ENCODE assay signal across 9 mouse cellular contexts in the genomic region with DNA sequence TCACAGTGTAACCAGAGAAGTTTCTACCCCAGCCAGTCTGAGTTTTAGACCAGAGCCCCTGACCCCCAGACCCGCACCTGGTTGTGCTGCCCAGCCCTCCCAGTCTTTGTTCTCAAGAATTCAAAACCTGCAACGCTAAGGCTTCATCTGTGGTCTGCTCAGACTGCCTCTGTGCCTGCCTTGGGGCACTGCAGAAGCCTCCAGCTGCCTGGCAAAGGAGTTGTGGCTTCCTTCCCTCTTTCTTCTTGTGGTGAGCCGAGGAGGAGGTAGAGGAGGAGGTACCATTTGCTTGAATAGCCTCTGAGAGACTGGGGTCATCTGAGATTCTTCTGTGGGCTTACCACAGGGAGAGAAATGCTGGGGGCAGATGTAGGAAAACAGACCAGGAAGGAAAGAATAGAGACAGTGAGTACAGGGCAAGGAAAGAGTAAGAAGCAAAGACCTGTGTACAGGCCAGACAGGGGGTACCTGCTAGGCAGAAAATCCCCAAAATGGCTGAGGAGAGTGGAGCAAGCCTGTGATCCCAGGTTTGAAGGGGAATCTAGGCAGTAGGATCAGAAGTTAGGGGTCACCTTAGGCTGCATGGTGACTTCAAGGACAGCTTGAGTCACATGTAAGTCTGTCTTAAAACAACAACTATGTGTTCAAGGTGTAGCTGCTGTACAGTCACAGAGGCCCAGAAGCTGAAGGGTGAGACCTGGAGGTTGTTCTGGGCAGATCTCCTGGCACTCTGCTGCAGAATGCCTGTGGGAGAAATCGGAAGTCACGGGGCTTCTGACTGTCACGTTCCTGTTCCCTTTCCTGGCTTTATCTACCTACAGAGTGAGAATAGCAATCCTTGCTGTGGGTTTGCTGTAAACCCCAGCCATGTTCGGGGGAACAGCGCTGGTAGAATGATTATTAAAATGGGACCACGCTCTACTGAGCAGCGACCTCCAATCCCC.
DNase-seq lines count a peak whose midpoint lies in the region; ATAC-seq and TF ChIP-seq lines count a peak whose summit lies in the region.
"Had no signal": no experiment of that assay in that cellular context is flagged by ENCODE, and none has a peak within 500 bp of the region (broad histone marks: within the 10 kb centered on the region; RNA-seq: fewer than 3 reads in every experiment).

No protein-coding gene starts in this region.

- H3K4me2 ChIP-seq in forebrain, postnatal 0 days (ENCODE audit: low read depth) = no peak overlapping the region

- no peak for ATAC-seq in forebrain, postnatal 0 days
- peak; percentile 39 for ATAC-seq in megakaryocyte progenitor cell, adult 5-6 weeks (replicated peaks; ENCODE audit: poor library complexity)
- ATAC-seq in frontal cortex, adult (ENCODE audit: low TSS enrichment) = no peak

- H3K36me3 ChIP-seq in forebrain, embryonic 10.5 days (replicated peaks) = no peaks in the 10 kb centered on the region; the same call in 1 of the 2 replicates
- H3K36me3 ChIP-seq in forebrain, postnatal 0 days (ENCODE audit: insufficient read depth) = no peaks in the 10 kb centered on the region
- no peaks in the 10 kb centered on the region for H3K36me3 ChIP-seq in embryonic facial prominence, embryonic 10.5 days (replicated peaks)

- H3K9me3 ChIP-seq in forebrain, embryonic 10.5 days = no peaks in the 10 kb centered on the region
- no peaks in the 10 kb centered on the region for H3K9me3 ChIP-seq in forebrain, postnatal 0 days (ENCODE audit: low read length)
- no peaks in the 10 kb centered on the region for H3K9me3 ChIP-seq in embryonic facial prominence, embryonic 10.5 days

- 56% methylated on average over 10 of the region's 10 CpGs for WGBS in forebrain, embryonic 10.5 days
- 40% methylated on average over 10 of the region's 10 CpGs for WGBS in forebrain, postnatal 0 days
- WGBS in embryonic facial prominence, embryonic 10.5 days = 62% methylated on average over 10 of the region's 10 CpGs

- intact Hi-C loops in heart, postnatal 10 days (cut with DNase I) = no loop called here
- intact Hi-C loops in left cerebral cortex, postnatal 10 days (cut with DNase I) = loop anchor here (5.0 kb wide), 1 partner anchor 349 kb away; no protein-coding TSS in a partner anchor

- TF ChIP-seq CTCF in forebrain, postnatal 0 days (IDR thresholded peaks at IDR 0.05; ENCODE audit: low read depth) = no peak

- H3K27me3 ChIP-seq in forebrain, embryonic 10.5 days (ENCODE audit: poor library complexity, severe bottlenecking) = peaks cover 71% of the 10 kb centered on the region
- H3K27me3 ChIP-seq in forebrain, postnatal 0 days (ENCODE audit: insufficient read depth, low read length) = no peaks in the 10 kb centered on the region
- H3K27me3 ChIP-seq in embryonic facial prominence, embryonic 10.5 days (replicated peaks; ENCODE audit: low read depth, poor library complexity, severe bottlenecking) = peaks cover 30% of the 10 kb centered on the region

- H3K4me1 ChIP-seq in forebrain, embryonic 10.5 days = peaks cover 70% of the 10 kb centered on the region
- H3K4me1 ChIP-seq in forebrain, postnatal 0 days (ENCODE audit: insufficient read depth) = peaks cover 5% of the 10 kb centered on the region; the same call in 1 of the 2 replicates
- peaks cover 51% of the 10 kb centered on the region for H3K4me1 ChIP-seq in embryonic facial prominence, embryonic 10.5 days

- DNase-seq in forebrain, embryonic 10.5 days (ENCODE audit: extremely low spot score, low spot score) = no peak
- DNase-seq in forebrain, postnatal 0 days = no peak
- no peak for DNase-seq in embryonic facial prominence, embryonic 10.5 days (ENCODE audit: low spot score)
- peak; percentile 57 to 61 for DNase-seq in heart, postnatal 10 days
- no peak for DNase-seq in frontal cortex, postnatal 25 days (ENCODE audit: low spot score in 2 of 2)
- no peak for DNase-seq in left cerebral cortex, postnatal 10 days (ENCODE audit: extremely low spot score in 1 of 2, low spot score in 2 of 2)
- DNase-seq: liver had no signal

- H3K27ac ChIP-seq in forebrain, embryonic 10.5 days = peak overlapping the region; percentile 81
- H3K27ac ChIP-seq in forebrain, postnatal 0 days (ENCODE audit: low read depth, low read length) = no peak overlapping the region
- peak overlapping the region; percentile 49 for H3K27ac ChIP-seq in embryonic facial prominence, embryonic 10.5 days (replicated peaks)

- H3K4me3 ChIP-seq in forebrain, embryonic 10.5 days = no peak overlapping the region
- H3K4me3 ChIP-seq in forebrain, postnatal 0 days (ENCODE audit: low read depth, low read length) = no peak overlapping the region
- H3K4me3 ChIP-seq in embryonic facial prominence, embryonic 10.5 days = no peak overlapping the region

- no peak overlapping the region for H3K9ac ChIP-seq in forebrain, postnatal 0 days

Comparison
In these comparisons a context has a peak if more than half of its experiments do, and no peak if none do; other contexts are left out.
1. DNase-seq: peak in heart, postnatal 10 days (2 of 2); none in forebrain, embryonic 10.5 days (single experiment), forebrain, postnatal 0 days (single experiment), embryonic facial prominence, embryonic 10.5 days (single experiment), frontal cortex, postnatal 25 days (0 of 2) and left cerebral cortex, postnatal 10 days (0 of 2).